Mouse (Mus musculus): ENCODE data around the gene Ncoa1.
A peak's percentile ranks its signal among the peaks of the same experiment; 100 is the strongest.

The Ncoa1 gene

DNA sequence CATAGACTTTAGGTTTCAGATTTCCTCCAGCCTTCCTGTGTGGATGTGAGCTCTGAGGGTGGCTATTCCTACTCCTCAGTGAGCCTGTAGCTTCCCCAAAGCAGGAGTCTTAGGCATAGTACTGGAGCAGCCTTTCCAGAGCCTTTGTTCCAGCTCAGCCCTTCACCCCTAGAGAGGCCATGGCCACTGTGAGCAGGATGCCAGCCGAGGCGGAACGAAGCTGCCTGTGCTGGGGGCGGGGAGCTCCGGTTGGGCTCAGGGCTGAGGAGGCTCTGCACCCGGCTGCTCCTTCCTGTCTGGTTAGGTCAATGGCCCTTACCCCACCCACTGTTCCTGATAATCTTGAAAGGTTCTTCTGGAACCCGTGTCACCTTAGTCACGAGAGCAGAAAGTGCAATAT lies 264.1 kb downstream of the Ncoa1 start:
- no peak for DNase-seq (ENCODE audit: low read depth, low spot score)

DNA sequence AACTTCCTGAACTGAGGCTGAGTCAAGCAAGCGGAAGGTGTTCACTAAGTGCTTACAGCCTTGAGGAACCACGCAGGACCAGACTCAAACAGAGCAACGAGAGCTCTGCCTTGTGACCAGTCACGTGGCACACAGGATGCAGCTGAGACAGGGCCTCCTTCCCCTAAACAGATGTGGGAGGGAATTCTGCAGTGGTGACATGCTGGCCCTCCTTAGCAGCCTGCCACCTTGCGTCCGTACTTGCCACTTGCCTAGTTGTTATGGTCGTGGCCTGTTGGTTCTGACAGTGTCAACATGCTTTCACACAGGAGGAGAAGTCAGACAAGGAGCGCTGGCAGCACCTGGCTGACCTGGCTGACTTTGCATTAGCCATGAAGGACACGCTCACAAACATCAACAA lies 265.8 kb downstream of the Ncoa1 start:
- DNase-seq (ENCODE audit: low read depth, low spot score) = no peak

DNA sequence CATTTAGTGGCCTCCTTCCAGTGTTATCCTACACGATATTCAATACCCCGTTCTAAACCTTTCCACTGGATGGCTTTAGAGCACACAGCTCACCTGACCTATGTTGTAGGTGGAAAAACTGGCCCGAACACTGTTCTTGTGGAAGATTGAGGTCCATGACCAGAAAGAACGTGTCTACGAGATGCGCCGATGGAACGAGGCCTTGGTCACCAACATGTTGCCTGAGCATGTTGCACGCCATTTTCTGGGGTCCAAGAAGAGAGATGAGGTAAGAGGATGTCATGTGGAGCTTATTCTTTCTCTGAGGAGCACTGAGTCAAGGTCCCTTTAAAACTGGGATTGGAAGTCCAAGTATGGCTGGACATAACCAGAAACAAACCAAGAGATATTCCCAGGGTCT lies 267.8 kb downstream of the Ncoa1 start:
- no peak for DNase-seq (ENCODE audit: low read depth, low spot score)

DNA sequence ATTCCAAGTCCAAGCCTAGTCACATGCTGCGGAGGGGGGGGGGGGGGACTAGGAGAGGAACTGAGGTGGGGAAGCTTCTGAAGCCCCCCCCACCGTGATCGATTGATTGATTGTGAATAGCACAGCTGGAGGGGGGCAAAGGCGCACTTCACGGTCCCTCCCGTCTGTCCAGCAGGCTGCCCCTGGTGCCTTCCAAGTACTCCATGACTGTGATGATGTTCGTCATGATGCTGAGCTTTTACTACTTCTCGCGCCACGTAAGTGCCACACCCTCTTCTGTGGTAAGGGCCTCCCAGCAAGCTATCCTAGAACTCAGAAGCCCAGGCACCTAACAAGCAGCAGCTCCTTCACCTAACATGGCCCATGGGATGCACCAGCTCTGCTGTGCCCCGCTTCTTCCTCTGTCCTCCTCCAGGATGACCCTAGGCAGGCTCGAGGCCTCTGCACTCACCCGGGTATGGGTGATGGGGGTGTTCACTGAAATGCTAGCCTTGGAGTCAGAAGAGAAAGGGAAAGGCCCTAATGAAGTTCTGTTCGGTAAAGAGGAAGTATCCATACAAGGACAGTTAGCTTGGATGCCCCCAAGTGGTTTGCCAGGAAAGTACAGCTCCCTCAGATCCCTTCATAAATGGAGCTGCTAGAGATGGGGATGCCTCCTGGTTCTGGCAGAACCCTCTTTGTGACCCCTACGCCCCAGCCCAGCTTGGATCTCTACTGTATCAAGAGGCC lies 268.4 kb downstream of the Ncoa1 start:
- peak; percentile 36 for DNase-seq (ENCODE audit: low read depth, low spot score)

DNA sequence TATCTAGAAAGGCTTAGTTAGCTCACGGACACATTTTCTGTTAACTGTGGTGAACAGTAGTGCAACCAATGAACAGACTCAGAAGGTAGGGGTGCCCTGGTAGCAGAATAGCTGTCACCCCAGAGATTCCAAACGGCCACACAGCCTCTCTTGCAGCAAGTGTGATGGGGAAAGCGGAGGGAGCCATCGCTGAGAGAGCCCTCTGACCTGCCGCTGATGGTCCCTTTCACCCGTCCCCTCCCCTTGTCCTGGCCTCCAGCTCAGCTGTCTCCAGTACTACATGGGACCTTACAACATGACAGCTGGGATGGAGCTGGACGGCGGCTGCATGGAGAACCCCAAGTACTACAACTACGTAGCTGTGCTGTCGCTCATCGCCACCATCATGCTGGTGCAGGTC lies 270.9 kb downstream of the Ncoa1 start:
- no peak for DNase-seq (ENCODE audit: low read depth, low spot score)

DNA sequence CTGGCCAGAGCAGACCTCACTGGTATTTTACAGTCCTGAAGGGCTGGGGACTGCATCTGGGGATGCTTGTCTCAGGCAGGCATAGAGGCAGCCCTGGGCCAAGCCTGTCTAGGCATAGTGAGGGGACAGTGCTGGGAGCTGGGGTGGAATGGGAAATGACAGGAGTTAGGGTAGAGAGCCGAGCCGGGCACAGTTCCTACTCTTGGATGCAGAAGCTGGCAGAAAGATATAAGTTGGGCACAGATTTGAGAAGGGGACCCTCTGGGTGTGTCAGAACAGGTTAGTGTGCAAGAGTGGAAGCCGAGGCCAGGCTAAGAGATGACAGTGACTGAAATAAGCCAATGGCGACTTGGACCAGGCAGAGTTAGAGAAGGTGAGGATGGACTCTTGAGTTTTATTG lies 274.8 kb downstream of the Ncoa1 start:
- DNase-seq (ENCODE audit: low read depth, low spot score) = no peak

DNA sequence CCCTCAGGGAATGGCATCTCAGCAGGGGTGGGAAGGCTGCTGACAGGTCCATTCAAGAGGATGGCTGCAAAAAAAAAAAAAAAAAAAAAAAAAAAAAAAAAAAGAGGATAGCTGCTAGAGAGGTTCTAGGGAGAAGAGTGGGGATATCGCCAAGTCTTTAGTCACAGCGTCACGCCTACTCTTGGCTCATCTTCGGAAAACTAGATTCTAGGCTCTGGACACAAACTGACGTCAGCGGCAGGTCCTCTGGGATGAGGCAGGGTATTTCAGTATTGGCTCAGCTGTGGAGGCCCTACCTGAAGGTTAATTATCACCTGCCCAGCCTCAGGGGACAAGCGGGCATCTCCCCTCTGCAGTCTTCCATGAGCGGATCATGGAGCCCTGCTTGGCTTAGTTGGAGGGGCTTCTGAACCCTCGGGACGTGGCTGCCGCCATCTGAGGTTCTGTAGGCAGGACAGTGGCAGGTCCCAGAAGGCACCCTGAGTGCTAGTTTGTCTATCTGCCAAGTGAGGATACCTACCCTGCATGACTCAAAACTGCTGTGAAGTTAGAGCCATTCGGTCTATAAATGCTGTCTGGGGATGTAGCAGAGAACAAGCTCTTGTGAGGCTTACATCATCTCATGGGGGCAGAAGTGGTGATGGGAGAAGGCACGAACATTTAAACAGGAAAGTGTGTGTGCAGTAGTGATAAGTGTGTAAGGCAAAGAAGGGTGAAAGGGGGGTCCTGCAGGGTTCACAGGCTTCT lies 275.4 kb downstream of the Ncoa1 start:
- no peak for DNase-seq (ENCODE audit: low read depth, low spot score)

DNA sequence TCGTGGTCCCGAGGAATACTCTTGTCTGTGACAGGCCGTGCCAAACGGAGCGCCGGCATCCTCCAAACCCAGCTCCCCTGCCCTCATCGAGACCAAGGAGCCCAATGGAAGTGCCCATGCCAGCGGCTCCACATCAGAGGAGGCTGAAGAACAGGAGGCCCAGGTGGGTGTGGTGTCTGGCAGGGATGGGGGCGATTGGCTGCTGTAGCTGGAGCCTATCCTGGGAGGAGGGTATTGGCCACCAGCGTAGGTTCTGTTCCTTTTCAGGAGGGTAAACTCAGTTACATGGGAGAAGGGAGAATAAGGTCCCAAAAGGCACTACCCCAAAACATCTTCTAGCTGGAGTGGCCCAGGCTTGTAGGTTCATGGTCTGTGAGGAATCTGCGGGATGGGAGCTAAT lies 277.7 kb downstream of the Ncoa1 start:
- no peak for DNase-seq (ENCODE audit: low read depth, low spot score)

- DNase-seq (ENCODE audit: low read depth, low spot score) = no peak
Measured at GRCm38 (mm10) chr12:4198702-4199101, 278.3 kb downstream of the Ncoa1 start.
